Mouse (Mus musculus): ENCODE data around the gene B230118H07Rik. TPM values are rescaled to one million over a fixed set of nuclear protein-coding genes. Genes with fewer than 3 reads are reported as not detected.

B230118H07Rik gene
- polyA plus RNA-seq, 1 experiment from 2014 or later = 46.4 TPM

- ATAC-seq = no peak
- H3K36me3 ChIP-seq (ENCODE audit: control insufficient read depth, insufficient read depth, low read length) = no peaks in the 10 kb centered on the region
- no peaks in the 10 kb centered on the region for H3K4me1 ChIP-seq (ENCODE audit: control insufficient read depth, insufficient read depth, low read length)
- 76% methylated on average over 13 of the region's 13 CpGs for WGBS
- no peaks in the 10 kb centered on the region for H3K27me3 ChIP-seq (replicated peaks; ENCODE audit: control insufficient read depth, insufficient read depth, low read length)
- no peak overlapping the region for H3K4me3 ChIP-seq (ENCODE audit: low read length)
- no peak overlapping the region for H3K27ac ChIP-seq (ENCODE audit: low read length)
- no peak overlapping the region for H3K4me2 ChIP-seq (ENCODE audit: low read depth, low read length)
- H3K9ac ChIP-seq (ENCODE audit: low read depth, low read length) = no peak overlapping the region
- no peaks in the 10 kb centered on the region for H3K9me3 ChIP-seq (ENCODE audit: control insufficient read depth, low read length)
These were observed 50.8 kb downstream of the B230118H07Rik start for GRCm38 (mm10) chr2:101598190-101599181.

GRCm38 (mm10) chr2:101597186-101597585, 52.1 kb downstream of the B230118H07Rik start:
- Histone ChIP-seq H3K4me1 (ENCODE audit: control insufficient read depth, insufficient read depth, low read length) (peaks cover 4% of the 10 kb centered on the region; the same call in 1 of the 2 replicates), H3K27me3 (replicated peaks; ENCODE audit: control insufficient read depth, insufficient read depth, low read length) (no peaks in the 10 kb centered on the region), H3K27ac (ENCODE audit: low read length) (no peak overlapping the region), H3K4me3 (ENCODE audit: low read length) (no peak overlapping the region), H3K9ac (ENCODE audit: low read depth, low read length) (no peak overlapping the region), H3K36me3 (ENCODE audit: control insufficient read depth, insufficient read depth, low read length) (no peaks in the 10 kb centered on the region), H3K4me2 (ENCODE audit: low read depth, low read length) (no peak overlapping the region), H3K9me3 (ENCODE audit: control insufficient read depth, low read length) (no peaks in the 10 kb centered on the region)
- ATAC-seq = no peak

GRCm38 (mm10) chr2:101594681-101595080, 54.7 kb downstream of the B230118H07Rik start:
- 91% methylated on average over 5 of the region's 5 CpGs for WGBS
- ATAC-seq = no peak
- no peak overlapping the region for H3K4me3 ChIP-seq (ENCODE audit: low read length)

GRCm38 (mm10) chr2:101592886-101593285, 56.4 kb downstream of the B230118H07Rik start:
- H3K4me1 ChIP-seq (ENCODE audit: control insufficient read depth, insufficient read depth, low read length) = peaks cover 4% of the 10 kb centered on the region; the same call in 1 of the 2 replicates
- WGBS = 64% methylated on average over 8 of the region's 8 CpGs
- no peaks in the 10 kb centered on the region for H3K27me3 ChIP-seq (replicated peaks; ENCODE audit: control insufficient read depth, insufficient read depth, low read length)
- H3K36me3 ChIP-seq (ENCODE audit: control insufficient read depth, insufficient read depth, low read length) = no peaks in the 10 kb centered on the region
- no peak overlapping the region for H3K9ac ChIP-seq (ENCODE audit: low read depth, low read length)
- H3K4me3 ChIP-seq (ENCODE audit: low read length) = no peak overlapping the region
- no peak overlapping the region for H3K27ac ChIP-seq (ENCODE audit: low read length)
- H3K9me3 ChIP-seq (ENCODE audit: control insufficient read depth, low read length) = no peaks in the 10 kb centered on the region
- H3K4me2 ChIP-seq (ENCODE audit: low read depth, low read length) = no peak overlapping the region
- no peak for ATAC-seq

More at GRCm38 (mm10) chr2:101594681-101595080, 54.7 kb downstream of the B230118H07Rik start:
- Histone ChIP-seq H3K4me1 (ENCODE audit: control insufficient read depth, insufficient read depth, low read length) (peaks cover 4% of the 10 kb centered on the region; the same call in 1 of the 2 replicates), H3K36me3 (ENCODE audit: control insufficient read depth, insufficient read depth, low read length) (no peaks in the 10 kb centered on the region), H3K27me3 (replicated peaks; ENCODE audit: control insufficient read depth, insufficient read depth, low read length) (no peaks in the 10 kb centered on the region), H3K4me2 (ENCODE audit: low read depth, low read length) (no peak overlapping the region), H3K27ac (ENCODE audit: low read length) (no peak overlapping the region), H3K9ac (ENCODE audit: low read depth, low read length) (no peak overlapping the region), H3K9me3 (ENCODE audit: control insufficient read depth, low read length) (no peaks in the 10 kb centered on the region)

- Histone ChIP-seq H3K27ac (ENCODE audit: low read length) (no peak overlapping the region), H3K27me3 (replicated peaks; ENCODE audit: control insufficient read depth, insufficient read depth, low read length) (no peaks in the 10 kb centered on the region), H3K9me3 (ENCODE audit: control insufficient read depth, low read length) (no peaks in the 10 kb centered on the region), H3K36me3 (ENCODE audit: control insufficient read depth, insufficient read depth, low read length) (no peaks in the 10 kb centered on the region), H3K4me1 (ENCODE audit: control insufficient read depth, insufficient read depth, low read length) (peaks cover 4% of the 10 kb centered on the region; the same call in 1 of the 2 replicates), H3K4me2 (ENCODE audit: low read depth, low read length) (no peak overlapping the region), H3K4me3 (ENCODE audit: low read length) (no peak overlapping the region), H3K9ac (ENCODE audit: low read depth, low read length) (no peak overlapping the region)
- WGBS = 33% methylated on average over 10 of the region's 10 CpGs
- ATAC-seq = no peak
These were observed 57.1 kb downstream of the B230118H07Rik start for GRCm38 (mm10) chr2:101592023-101592841.

GRCm38 (mm10) chr2:101591356-101591755, 58.0 kb downstream of the B230118H07Rik start:
- Histone ChIP-seq H3K4me2 (ENCODE audit: low read depth, low read length) (no peak overlapping the region), H3K27me3 (replicated peaks; ENCODE audit: control insufficient read depth, insufficient read depth, low read length) (no peaks in the 10 kb centered on the region), H3K36me3 (ENCODE audit: control insufficient read depth, insufficient read depth, low read length) (no peaks in the 10 kb centered on the region), H3K9me3 (ENCODE audit: control insufficient read depth, low read length) (no peaks in the 10 kb centered on the region), H3K27ac (ENCODE audit: low read length) (no peak overlapping the region), H3K4me1 (ENCODE audit: control insufficient read depth, insufficient read depth, low read length) (peaks cover 4% of the 10 kb centered on the region; the same call in 1 of the 2 replicates), H3K9ac (ENCODE audit: low read depth, low read length) (no peak overlapping the region), H3K4me3 (ENCODE audit: low read length) (no peak overlapping the region)
- 66% methylated on average over 8 of the region's 8 CpGs for WGBS
- no peak for ATAC-seq

- Histone ChIP-seq H3K27ac (ENCODE audit: low read length) (no peak overlapping the region), H3K27me3 (replicated peaks; ENCODE audit: control insufficient read depth, insufficient read depth, low read length) (no peaks in the 10 kb centered on the region), H3K4me3 (ENCODE audit: low read length) (no peak overlapping the region), H3K4me1 (ENCODE audit: control insufficient read depth, insufficient read depth, low read length) (no peaks in the 10 kb centered on the region), H3K9me3 (ENCODE audit: control insufficient read depth, low read length) (no peaks in the 10 kb centered on the region), H3K36me3 (ENCODE audit: control insufficient read depth, insufficient read depth, low read length) (no peaks in the 10 kb centered on the region), H3K4me2 (ENCODE audit: low read depth, low read length) (no peak overlapping the region), H3K9ac (ENCODE audit: low read depth, low read length) (no peak overlapping the region)
- ATAC-seq = no peak
- WGBS = 76% methylated on average over 3 of the region's 3 CpGs
These were observed 67.9 kb downstream of the B230118H07Rik start for GRCm38 (mm10) chr2:101581418-101581817.

GRCm38 (mm10) chr2:101580977-101581376, 68.4 kb downstream of the B230118H07Rik start:
- H3K9me3 ChIP-seq (ENCODE audit: control insufficient read depth, low read length) = no peaks in the 10 kb centered on the region
- no peak overlapping the region for H3K4me3 ChIP-seq (ENCODE audit: low read length)
- H3K27me3 ChIP-seq (replicated peaks; ENCODE audit: control insufficient read depth, insufficient read depth, low read length) = no peaks in the 10 kb centered on the region
- WGBS = 79% methylated on average over 3 of the region's 3 CpGs
- no peak overlapping the region for H3K9ac ChIP-seq (ENCODE audit: low read depth, low read length)
- no peak for ATAC-seq
- H3K27ac ChIP-seq (ENCODE audit: low read length) = no peak overlapping the region
- H3K4me1 ChIP-seq (ENCODE audit: control insufficient read depth, insufficient read depth, low read length) = no peaks in the 10 kb centered on the region
- H3K36me3 ChIP-seq (ENCODE audit: control insufficient read depth, insufficient read depth, low read length) = no peaks in the 10 kb centered on the region
- no peak overlapping the region for H3K4me2 ChIP-seq (ENCODE audit: low read depth, low read length)

- H3K4me1 ChIP-seq (ENCODE audit: control insufficient read depth, insufficient read depth, low read length) = no peaks in the 10 kb centered on the region
- WGBS = 80% methylated on average over 1 of the region's 1 CpGs
- H3K27me3 ChIP-seq (replicated peaks; ENCODE audit: control insufficient read depth, insufficient read depth, low read length) = no peaks in the 10 kb centered on the region
- H3K27ac ChIP-seq (ENCODE audit: low read length) = no peak overlapping the region
- H3K9ac ChIP-seq (ENCODE audit: low read depth, low read length) = no peak overlapping the region
- no peaks in the 10 kb centered on the region for H3K9me3 ChIP-seq (ENCODE audit: control insufficient read depth, low read length)
- H3K4me2 ChIP-seq (ENCODE audit: low read depth, low read length) = no peak overlapping the region
- no peak for ATAC-seq
- H3K4me3 ChIP-seq (ENCODE audit: low read length) = no peak overlapping the region
- no peaks in the 10 kb centered on the region for H3K36me3 ChIP-seq (ENCODE audit: control insufficient read depth, insufficient read depth, low read length)
These were observed 68.9 kb downstream of the B230118H07Rik start for GRCm38 (mm10) chr2:101580428-101580827.

Data from intestine, embryonic 16.5 days (tissue).